ENCODE assay signal across 8 mouse cellular contexts in the genomic region with DNA sequence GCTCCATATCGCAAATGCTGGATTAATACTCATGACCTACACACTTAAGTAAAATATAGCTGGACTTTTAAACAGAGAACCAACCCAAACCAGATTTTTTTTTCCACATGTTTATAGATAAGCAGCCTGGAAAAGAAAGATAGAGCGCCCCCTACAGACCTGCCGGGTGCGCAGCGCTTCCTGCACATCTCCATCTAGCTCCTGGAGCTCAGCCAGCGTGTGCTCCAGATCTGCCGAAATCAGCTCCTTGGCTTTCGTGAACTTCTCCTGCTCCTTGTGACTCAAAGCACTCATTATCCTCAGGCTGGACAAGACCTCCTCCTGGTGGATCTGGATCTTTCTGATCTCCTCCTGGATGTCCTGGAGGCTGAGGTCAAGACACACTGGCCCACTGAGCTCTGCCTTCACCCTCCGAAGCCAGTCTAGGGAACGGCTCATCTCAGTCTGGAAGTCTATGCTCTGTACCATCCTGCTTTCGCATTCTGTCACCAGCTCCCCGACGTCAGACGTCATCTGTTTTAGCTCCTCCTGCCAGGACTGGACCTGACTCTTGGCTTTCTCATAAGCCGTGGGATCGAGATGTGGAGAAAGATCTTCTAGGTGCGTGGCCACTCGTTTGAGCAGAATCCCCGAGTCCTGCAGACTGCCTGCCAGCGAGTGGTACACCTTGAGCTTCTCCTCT.
DNase-seq lines count a peak whose midpoint lies in the region; ATAC-seq and TF ChIP-seq lines count a peak whose summit lies in the region.

No protein-coding gene starts in this region.

- intact Hi-C loops in gastrocnemius, postnatal 36 days (cut with DNase I), result no loop called here

- no peaks in the 10 kb centered on the region for H3K27me3 ChIP-seq in spleen, adult 2 months (ENCODE audit: control insufficient read depth, insufficient read depth, low read length)
- no peaks in the 10 kb centered on the region for H3K27me3 ChIP-seq in small intestine, adult 2 months (ENCODE audit: control insufficient read depth, insufficient read depth, low read length)
- H3K27me3 ChIP-seq in forebrain, embryonic 15.5 days, result no peaks in the 10 kb centered on the region
- no peaks in the 10 kb centered on the region for H3K27me3 ChIP-seq in midbrain, embryonic 11.5 days (ENCODE audit: control insufficient read depth, insufficient read depth, low read length)

- H3K27ac ChIP-seq in spleen, adult 2 months (ENCODE audit: insufficient read depth, low read length), result no peak overlapping the region
- H3K27ac ChIP-seq in small intestine, adult 2 months (ENCODE audit: insufficient read depth, low read depth, low read length), result no peak overlapping the region
- H3K27ac ChIP-seq in forebrain, embryonic 15.5 days (replicated peaks), result no peak overlapping the region
- no peak overlapping the region for H3K27ac ChIP-seq in midbrain, embryonic 11.5 days (ENCODE audit: low read depth, low read length)

- no peak for ATAC-seq in forebrain, embryonic 15.5 days (replicated peaks)
- ATAC-seq in midbrain, embryonic 11.5 days (ENCODE audit: low FRiP score), result no peak

- peak; percentile 25; the same call in 1 of the 2 replicates for TF ChIP-seq CTCF in spleen, adult 2 months (IDR thresholded peaks at IDR 0.05; ENCODE audit: extremely low read depth, insufficient read depth, insufficient read length, insufficient replicate concordance)
- peak; percentile 33; the same call in 1 of the 2 replicates for TF ChIP-seq CTCF in small intestine, adult 2 months (IDR thresholded peaks at IDR 0.05; ENCODE audit: extremely low read depth, insufficient read length, insufficient replicate concordance, low read depth, low read length)

- H3K4me1 ChIP-seq in spleen, adult 2 months (ENCODE audit: control insufficient read depth, insufficient read depth, insufficient read length), result no peaks in the 10 kb centered on the region
- H3K4me1 ChIP-seq in small intestine, adult 2 months (ENCODE audit: control insufficient read depth, insufficient read depth, insufficient read length, low read length), result no peaks in the 10 kb centered on the region
- no peaks in the 10 kb centered on the region for H3K4me1 ChIP-seq in forebrain, embryonic 15.5 days
- no peaks in the 10 kb centered on the region for H3K4me1 ChIP-seq in midbrain, embryonic 11.5 days (ENCODE audit: control insufficient read depth, insufficient read depth, low read length)

- WGBS in spleen, adult 2 months, result 90% methylated on average over 20 of the region's 20 CpGs
- whole genome bisulfite sequencing in small intestine, adult 2 months, result 80% methylated on average over 20 of the region's 20 CpGs
- 84% methylated on average over 20 of the region's 20 CpGs for WGBS in forebrain, embryonic 15.5 days
- WGBS in midbrain, embryonic 11.5 days, result 82% methylated on average over 20 of the region's 20 CpGs

- H3K4me2 ChIP-seq in forebrain, embryonic 15.5 days (replicated peaks), result no peak overlapping the region
- no peak overlapping the region for H3K4me2 ChIP-seq in midbrain, embryonic 11.5 days

- no peaks in the 10 kb centered on the region for H3K9me3 ChIP-seq in forebrain, embryonic 15.5 days
- no peaks in the 10 kb centered on the region for H3K9me3 ChIP-seq in midbrain, embryonic 11.5 days (ENCODE audit: control insufficient read depth, low read length)

- no peaks in the 10 kb centered on the region for H3K36me3 ChIP-seq in spleen, adult 2 months (ENCODE audit: control insufficient read depth, insufficient read depth, low read length)
- no peaks in the 10 kb centered on the region for H3K36me3 ChIP-seq in small intestine, adult 2 months (ENCODE audit: control insufficient read depth, insufficient read depth, low read length)
- H3K36me3 ChIP-seq in forebrain, embryonic 15.5 days, result no peaks in the 10 kb centered on the region
- H3K36me3 ChIP-seq in midbrain, embryonic 11.5 days (ENCODE audit: control insufficient read depth, insufficient read depth, low read length), result no peaks in the 10 kb centered on the region

- peak; percentile 55 for DNase-seq in gastrocnemius, adult 18-20 months (ENCODE audit: low spot score)
- no peak for DNase-seq in gastrocnemius, postnatal 25 days
- peak in 1 of 2 experiments; percentile 7 for DNase-seq in spleen, adult 2 months (ENCODE audit: low read depth in 1 of 2, low spot score in 2 of 2)
- DNase-seq in spleen, adult 12 weeks (ENCODE audit: low spot score), result no peak
- DNase-seq in gastrocnemius, postnatal 36 days, result peak; percentile 25 to 28
- DNase-seq in midbrain, embryonic 11.5 days (ENCODE audit: low spot score, missing footprints), result no peak

- no peak overlapping the region for H3K4me3 ChIP-seq in spleen, adult 2 months (ENCODE audit: extremely low read depth, insufficient read depth, insufficient read length)
- no peak overlapping the region for H3K4me3 ChIP-seq in small intestine, adult 2 months (ENCODE audit: low read depth, low read length)
- no peak overlapping the region for H3K4me3 ChIP-seq in forebrain, embryonic 15.5 days
- no peak overlapping the region for H3K4me3 ChIP-seq in midbrain, embryonic 11.5 days (ENCODE audit: low read depth, low read length)

- no peak overlapping the region for H3K9ac ChIP-seq in forebrain, embryonic 15.5 days (replicated peaks)
- no peak overlapping the region for H3K9ac ChIP-seq in midbrain, embryonic 11.5 days (ENCODE audit: low read length)

- TF ChIP-seq POLR2A in spleen, adult 2 months (IDR thresholded peaks at IDR 0.05; ENCODE audit: low read depth, low read length), result no peak
- no peak for TF ChIP-seq POLR2A in small intestine, adult 2 months (IDR thresholded peaks at IDR 0.05; ENCODE audit: low read depth, low read length)

Comparison
In these comparisons a context has a peak if more than half of its experiments do, and no peak if none do; other contexts are left out.
1. DNase-seq: peak in gastrocnemius, adult 18-20 months (single experiment) and gastrocnemius, postnatal 36 days (2 of 2); none in gastrocnemius, postnatal 25 days (single experiment), spleen, adult 12 weeks (single experiment) and midbrain, embryonic 11.5 days (single experiment).